Mouse (Mus musculus) ovary, postnatal 14 days (tissue): ENCODE measurements around the gene Nacc1.
A peak's percentile ranks its signal among the peaks of the same experiment; 100 is the strongest.
"Not testable (repeated sequence)": the region's sequence is repeated elsewhere in the genome, so short reads cannot be mapped to it uniquely, and the experiment has no call there.

Source experiments
- DNase-seq: peaks from one replicate; pipeline ENCODE4 v3.0.0; 2022; ENCODE audit warnings: low spot score

Nacc1 gene

GRCm38 (mm10) chr8:84698929-84699401 is 11.3 kb upstream of the Nacc1 start:
- DNase-seq = no peak

GRCm38 (mm10) chr8:84698288-84698687 is 10.6 kb upstream of the Nacc1 start:
- DNase-seq = no peak

GRCm38 (mm10) chr8:84697166-84698130 is 9.8 kb upstream of the Nacc1 start:
- no peak for DNase-seq

GRCm38 (mm10) chr8:84695140-84695539 is 7.5 kb upstream of the Nacc1 start:
- no peak for DNase-seq

- DNase-seq = no peak
Observed at GRCm38 (mm10) chr8:84693332-84693731, 5.7 kb upstream of the Nacc1 start.

- peak; percentile 89 for DNase-seq
Observed at GRCm38 (mm10) chr8:84689091-84689915, 1.6 kb upstream of the Nacc1 start.

- no peak for DNase-seq
Observed at GRCm38 (mm10) chr8:84687003-84687704, 508 bp downstream of the Nacc1 start.

- no peak for DNase-seq
Observed at GRCm38 (mm10) chr8:84686191-84687002, 1.3 kb downstream of the Nacc1 start, which contains the start of gene Trmt1. Gene Trmt1 (plus strand): TSS chr8:84686307.

- no peak for DNase-seq
Observed at GRCm38 (mm10) chr8:84684537-84684936, 3.1 kb downstream of the Nacc1 start.

GRCm38 (mm10) chr8:84682257-84682656 is 5.4 kb downstream of the Nacc1 start:
- no peak for DNase-seq

- no peak for DNase-seq
Observed at GRCm38 (mm10) chr8:84681476-84681875, 6.2 kb downstream of the Nacc1 start.

GRCm38 (mm10) chr8:84677305-84677704 is 10.4 kb downstream of the Nacc1 start:
- DNase-seq = no peak

GRCm38 (mm10) chr8:84670295-84671006 is 17.2 kb downstream of the Nacc1 start:
- DNase-seq = not testable (repeated sequence)

- no peak for DNase-seq
Observed at GRCm38 (mm10) chr8:84668731-84669485, 18.8 kb downstream of the Nacc1 start.

GRCm38 (mm10) chr8:84668081-84668480 is 19.6 kb downstream of the Nacc1 start:
- DNase-seq = no peak

- DNase-seq = no peak
Observed at GRCm38 (mm10) chr8:84665385-84665893, 22.2 kb downstream of the Nacc1 start.

- peak; percentile 60 for DNase-seq
Observed at GRCm38 (mm10) chr8:84664566-84665384, 22.9 kb downstream of the Nacc1 start.
